Mouse (Mus musculus): ENCODE data around the gene Cep152.

DNA sequence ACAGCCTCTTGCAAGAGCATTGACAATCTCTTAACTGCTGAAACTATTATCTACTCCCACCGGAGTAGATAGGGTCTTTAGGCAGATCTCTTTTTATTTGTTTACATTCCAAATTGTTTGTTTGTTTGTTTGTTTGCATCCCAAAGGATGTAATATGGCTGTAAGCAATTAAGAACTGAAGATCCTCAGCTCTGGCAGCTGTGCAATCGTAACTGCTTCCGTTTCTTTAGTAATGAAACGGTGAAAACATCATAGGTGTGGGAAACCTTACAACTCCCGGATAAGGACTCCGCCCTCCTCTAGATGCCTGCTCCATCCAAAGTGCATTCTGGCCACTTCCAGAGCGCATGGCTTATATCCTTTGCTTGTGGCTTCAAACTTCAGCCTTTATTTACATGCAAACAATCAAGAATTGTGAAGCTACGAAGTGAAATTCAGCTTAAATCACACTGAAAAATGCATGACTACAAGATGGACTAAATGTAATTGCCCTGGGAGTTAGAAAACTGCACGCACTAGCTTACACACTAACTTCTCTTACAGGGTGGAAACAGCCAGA, 707 bp downstream of the Cep152 start:
- TF ChIP-seq POLR2A (IDR thresholded peaks at IDR 0.05; ENCODE audit: extremely low read depth, insufficient read depth, low read length) (no peak), CTCF (IDR thresholded peaks at IDR 0.05; ENCODE audit: extremely low read depth, insufficient read depth, low read length) (no peak)

All from cortical plate, adult 2 months (tissue).